Mouse (Mus musculus): ENCODE measurements at regions not wholly inside any gene's neighbourhood (a gene's known extent, or its start where the extent isn't known, plus 50 kb on each side); places are given as distances from the start of the nearest gene placed in this dataset.

GRCm38 (mm10) chr2:53689223-53689880 lies 396.0 kb downstream of the Rprm start:
- ATAC-seq (ENCODE audit: low FRiP score), result peak; percentile 81
- Histone ChIP-seq H3K9me3 (ENCODE audit: control insufficient read depth, low read length) (no peaks in the 10 kb centered on the region), H3K4me2 (no peak overlapping the region), H3K27ac (ENCODE audit: low read depth, low read length) (no peak overlapping the region), H3K4me1 (ENCODE audit: control insufficient read depth, insufficient read depth, low read length) (no peaks in the 10 kb centered on the region), H3K27me3 (ENCODE audit: control insufficient read depth, insufficient read depth, low read length) (no peaks in the 10 kb centered on the region), H3K9ac (ENCODE audit: low read length) (no peak overlapping the region), H3K36me3 (ENCODE audit: control insufficient read depth, insufficient read depth, low read length) (no peaks in the 10 kb centered on the region), H3K4me3 (ENCODE audit: low read depth, low read length) (no peak overlapping the region)
- no peak for DNase-seq (ENCODE audit: low spot score, missing footprints)
- WGBS, result 25% methylated on average over 3 of the region's 3 CpGs

- Histone ChIP-seq H3K4me3 (ENCODE audit: low read depth, low read length) (no peak overlapping the region), H3K4me1 (ENCODE audit: control insufficient read depth, insufficient read depth, low read length) (no peaks in the 10 kb centered on the region), H3K4me2 (no peak overlapping the region), H3K27me3 (ENCODE audit: control insufficient read depth, insufficient read depth, low read length) (no peaks in the 10 kb centered on the region), H3K9ac (ENCODE audit: low read length) (no peak overlapping the region), H3K36me3 (ENCODE audit: control insufficient read depth, insufficient read depth, low read length) (no peaks in the 10 kb centered on the region), H3K27ac (ENCODE audit: low read depth, low read length) (no peak overlapping the region), H3K9me3 (ENCODE audit: control insufficient read depth, low read length) (no peaks in the 10 kb centered on the region)
- DNase-seq (ENCODE audit: low spot score, missing footprints) (no peak), ATAC-seq (ENCODE audit: low FRiP score) (no peak)
- 70% methylated on average over 5 of the region's 5 CpGs for WGBS
These were observed 393.7 kb downstream of the Rprm start for GRCm38 (mm10) chr2:53691580-53692118.

GRCm38 (mm10) chr2:53711213-53711612 lies 374.1 kb downstream of the Rprm start:
- ATAC-seq (ENCODE audit: low FRiP score), result no peak
- 92% methylated on average over 3 of the region's 3 CpGs for WGBS
- no peak for DNase-seq (ENCODE audit: low spot score, missing footprints)
- Histone ChIP-seq H3K27me3 (ENCODE audit: control insufficient read depth, insufficient read depth, low read length) (no peaks in the 10 kb centered on the region), H3K36me3 (ENCODE audit: control insufficient read depth, insufficient read depth, low read length) (no peaks in the 10 kb centered on the region), H3K9ac (ENCODE audit: low read length) (no peak overlapping the region), H3K27ac (ENCODE audit: low read depth, low read length) (no peak overlapping the region), H3K4me3 (ENCODE audit: low read depth, low read length) (no peak overlapping the region), H3K4me1 (ENCODE audit: control insufficient read depth, insufficient read depth, low read length) (no peaks in the 10 kb centered on the region), H3K4me2 (no peak overlapping the region), H3K9me3 (ENCODE audit: control insufficient read depth, low read length) (no peaks in the 10 kb centered on the region)

- Histone ChIP-seq H3K36me3 (ENCODE audit: control insufficient read depth, insufficient read depth, low read length) (no peaks in the 10 kb centered on the region), H3K4me3 (ENCODE audit: low read depth, low read length) (no peak overlapping the region), H3K4me2 (no peak overlapping the region), H3K4me1 (ENCODE audit: control insufficient read depth, insufficient read depth, low read length) (no peaks in the 10 kb centered on the region), H3K27me3 (ENCODE audit: control insufficient read depth, insufficient read depth, low read length) (no peaks in the 10 kb centered on the region), H3K27ac (ENCODE audit: low read depth, low read length) (no peak overlapping the region), H3K9me3 (ENCODE audit: control insufficient read depth, low read length) (no peaks in the 10 kb centered on the region), H3K9ac (ENCODE audit: low read length) (no peak overlapping the region)
- no peak for ATAC-seq (ENCODE audit: low FRiP score)
- no peak for DNase-seq (ENCODE audit: low spot score, missing footprints)
- 91% methylated on average over 7 of the region's 7 CpGs for WGBS
These were observed 372.2 kb downstream of the Rprm start for GRCm38 (mm10) chr2:53713106-53713640.

GRCm38 (mm10) chr2:53715017-53715416 lies 370.3 kb downstream of the Rprm start:
- no peak overlapping the region for H3K4me3 ChIP-seq (ENCODE audit: low read depth, low read length)
- H3K4me1 ChIP-seq (ENCODE audit: control insufficient read depth, insufficient read depth, low read length), result no peaks in the 10 kb centered on the region
- ATAC-seq (ENCODE audit: low FRiP score) (no peak), DNase-seq (ENCODE audit: low spot score, missing footprints) (no peak)
- H3K27ac ChIP-seq (ENCODE audit: low read depth, low read length), result no peak overlapping the region
- no peaks in the 10 kb centered on the region for H3K27me3 ChIP-seq (ENCODE audit: control insufficient read depth, insufficient read depth, low read length)
- H3K9me3 ChIP-seq (ENCODE audit: control insufficient read depth, low read length), result no peaks in the 10 kb centered on the region
- H3K9ac ChIP-seq (ENCODE audit: low read length), result no peak overlapping the region
- H3K4me2 ChIP-seq, result no peak overlapping the region
- no peaks in the 10 kb centered on the region for H3K36me3 ChIP-seq (ENCODE audit: control insufficient read depth, insufficient read depth, low read length)
- 74% methylated on average over 5 of the region's 5 CpGs for WGBS

GRCm38 (mm10) chr2:53723231-53723630 lies 362.1 kb downstream of the Rprm start:
- no peak for ATAC-seq (ENCODE audit: low FRiP score)
- DNase-seq (ENCODE audit: low spot score, missing footprints), result no peak
- H3K4me1 ChIP-seq (ENCODE audit: control insufficient read depth, insufficient read depth, low read length), result no peaks in the 10 kb centered on the region
- 87% methylated on average over 6 of the region's 6 CpGs for WGBS
- no peak overlapping the region for H3K4me3 ChIP-seq (ENCODE audit: low read depth, low read length)
- H3K27me3 ChIP-seq (ENCODE audit: control insufficient read depth, insufficient read depth, low read length), result no peaks in the 10 kb centered on the region
- H3K9me3 ChIP-seq (ENCODE audit: control insufficient read depth, low read length), result no peaks in the 10 kb centered on the region
- no peaks in the 10 kb centered on the region for H3K36me3 ChIP-seq (ENCODE audit: control insufficient read depth, insufficient read depth, low read length)
- no peak overlapping the region for H3K27ac ChIP-seq (ENCODE audit: low read depth, low read length)
- H3K4me2 ChIP-seq, result no peak overlapping the region
- H3K9ac ChIP-seq (ENCODE audit: low read length), result no peak overlapping the region

DNA sequence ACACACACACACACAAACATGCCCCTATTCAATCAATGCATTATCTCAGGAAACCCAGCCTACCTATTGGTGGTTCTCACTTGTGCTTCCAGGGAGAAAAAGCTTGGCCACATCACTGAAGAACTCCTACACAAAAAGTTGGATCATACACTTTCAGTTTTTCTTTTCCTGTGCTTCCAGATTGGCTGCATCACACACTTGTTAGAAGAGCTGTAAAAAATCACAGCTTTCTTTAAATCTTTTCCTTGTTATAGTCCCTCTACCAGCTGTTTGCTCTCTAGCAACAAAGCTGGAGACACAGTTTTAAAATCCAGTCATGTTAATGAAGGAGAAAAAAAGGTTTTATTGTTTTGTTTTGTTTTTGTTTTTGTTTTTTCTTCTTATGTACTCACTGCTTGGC lies 356.7 kb downstream of the Rprm start:
- no peaks in the 10 kb centered on the region for H3K27me3 ChIP-seq (ENCODE audit: control insufficient read depth, insufficient read depth, low read length)
- H3K9ac ChIP-seq (ENCODE audit: low read length), result no peak overlapping the region
- no peaks in the 10 kb centered on the region for H3K36me3 ChIP-seq (ENCODE audit: control insufficient read depth, insufficient read depth, low read length)
- no peaks in the 10 kb centered on the region for H3K4me1 ChIP-seq (ENCODE audit: control insufficient read depth, insufficient read depth, low read length)
- no peaks in the 10 kb centered on the region for H3K9me3 ChIP-seq (ENCODE audit: control insufficient read depth, low read length)
- ATAC-seq (ENCODE audit: low FRiP score), result no peak
- H3K4me3 ChIP-seq (ENCODE audit: low read depth, low read length), result no peak overlapping the region
- no peak overlapping the region for H3K4me2 ChIP-seq
- no peak overlapping the region for H3K27ac ChIP-seq (ENCODE audit: low read depth, low read length)
- no peak for DNase-seq (ENCODE audit: low spot score, missing footprints)

GRCm38 (mm10) chr2:53730451-53730850 lies 354.9 kb downstream of the Rprm start:
- no peak overlapping the region for H3K9ac ChIP-seq (ENCODE audit: low read length)
- 97% methylated on average over 2 of the region's 2 CpGs for WGBS
- no peaks in the 10 kb centered on the region for H3K9me3 ChIP-seq (ENCODE audit: control insufficient read depth, low read length)
- H3K4me3 ChIP-seq (ENCODE audit: low read depth, low read length), result no peak overlapping the region
- H3K4me1 ChIP-seq (ENCODE audit: control insufficient read depth, insufficient read depth, low read length), result no peaks in the 10 kb centered on the region
- ATAC-seq (ENCODE audit: low FRiP score), result no peak
- no peak overlapping the region for H3K4me2 ChIP-seq
- no peak overlapping the region for H3K27ac ChIP-seq (ENCODE audit: low read depth, low read length)
- H3K36me3 ChIP-seq (ENCODE audit: control insufficient read depth, insufficient read depth, low read length), result no peaks in the 10 kb centered on the region
- H3K27me3 ChIP-seq (ENCODE audit: control insufficient read depth, insufficient read depth, low read length), result no peaks in the 10 kb centered on the region
- no peak for DNase-seq (ENCODE audit: low spot score, missing footprints)

GRCm38 (mm10) chr2:53763486-53763885 lies 321.9 kb downstream of the Rprm start:
- H3K27me3 ChIP-seq (ENCODE audit: control insufficient read depth, insufficient read depth, low read length), result no peaks in the 10 kb centered on the region
- DNase-seq (ENCODE audit: low spot score, missing footprints) (no peak), ATAC-seq (ENCODE audit: low FRiP score) (no peak)
- H3K36me3 ChIP-seq (ENCODE audit: control insufficient read depth, insufficient read depth, low read length), result no peaks in the 10 kb centered on the region
- H3K9ac ChIP-seq (ENCODE audit: low read length), result no peak overlapping the region
- WGBS, result 93% methylated on average over 2 of the region's 2 CpGs
- no peaks in the 10 kb centered on the region for H3K9me3 ChIP-seq (ENCODE audit: control insufficient read depth, low read length)
- no peak overlapping the region for H3K4me2 ChIP-seq
- no peaks in the 10 kb centered on the region for H3K4me1 ChIP-seq (ENCODE audit: control insufficient read depth, insufficient read depth, low read length)
- no peak overlapping the region for H3K27ac ChIP-seq (ENCODE audit: low read depth, low read length)
- no peak overlapping the region for H3K4me3 ChIP-seq (ENCODE audit: low read depth, low read length)

Measured in midbrain, embryonic 11.5 days (tissue).